Mouse (Mus musculus): ENCODE data around the gene Hspg2.

DNA sequence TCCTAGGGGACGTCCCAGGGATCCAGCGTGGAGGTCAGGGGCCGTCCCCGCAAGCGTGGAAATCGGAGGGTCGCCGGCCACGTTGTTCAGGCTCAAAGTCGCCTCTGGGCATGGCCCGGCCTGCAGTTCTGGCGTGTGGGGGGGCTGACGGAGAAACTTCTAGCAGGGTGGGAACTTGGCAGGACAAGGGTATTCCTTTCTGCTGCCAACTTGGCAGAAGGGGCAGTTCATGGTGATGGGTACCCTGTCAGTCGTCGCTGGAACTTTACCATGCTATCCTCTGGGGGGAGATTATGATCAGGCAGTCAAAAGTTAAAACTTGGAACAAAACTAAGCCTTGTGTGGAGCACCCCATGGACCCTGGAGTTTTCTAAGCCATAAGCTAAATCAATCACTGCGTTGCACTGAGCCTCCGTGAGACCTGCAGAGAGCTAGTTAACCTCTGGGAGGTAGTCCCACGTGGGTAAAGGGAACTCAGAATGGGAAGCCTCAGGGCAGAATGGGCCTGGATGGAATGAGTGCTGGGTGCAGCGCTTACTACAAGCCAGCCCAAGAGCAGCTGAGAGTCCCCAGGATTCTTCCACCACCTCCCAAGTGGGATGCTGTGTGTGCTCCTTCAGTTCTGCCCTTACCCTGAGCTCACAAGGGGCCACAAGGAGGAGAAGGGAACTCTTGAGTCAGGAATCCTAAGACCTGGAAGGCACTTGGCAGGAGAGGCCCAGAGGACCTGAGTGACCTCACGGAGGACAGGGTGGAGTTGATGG lies 694 bp downstream of the Hspg2 start:
- TF ChIP-seq GATA1 (IDR thresholded peaks at IDR 0.05; ENCODE audit: low read length) (no peak), TAL1 (IDR thresholded peaks at IDR 0.05; ENCODE audit: low read length) (no peak)
